Mouse (Mus musculus) stomach, postnatal 0 days (tissue): ENCODE results near the gene Gm39566.

Experiments
- CTCF ChIP-seq: IDR thresholded peaks from 2 replicates; pipeline ENCODE4 v1.5.1; 2016; ENCODE audit warnings: antibody characterized with exemption, low read depth, mild to moderate bottlenecking, moderate library complexity
- EP300 ChIP-seq: optimal IDR thresholded peaks from 2 replicates; pipeline ENCODE3; 2016; ENCODE audit warnings: antibody characterized with exemption

GRCm38 (mm10) chr11:69800392-69801197, 14.5 kb downstream of the Gm39566 start:
- TF ChIP-seq CTCF (no peak), EP300 (no peak)
